ENCODE assay signal across 10 mouse cellular contexts in the genomic region with DNA sequence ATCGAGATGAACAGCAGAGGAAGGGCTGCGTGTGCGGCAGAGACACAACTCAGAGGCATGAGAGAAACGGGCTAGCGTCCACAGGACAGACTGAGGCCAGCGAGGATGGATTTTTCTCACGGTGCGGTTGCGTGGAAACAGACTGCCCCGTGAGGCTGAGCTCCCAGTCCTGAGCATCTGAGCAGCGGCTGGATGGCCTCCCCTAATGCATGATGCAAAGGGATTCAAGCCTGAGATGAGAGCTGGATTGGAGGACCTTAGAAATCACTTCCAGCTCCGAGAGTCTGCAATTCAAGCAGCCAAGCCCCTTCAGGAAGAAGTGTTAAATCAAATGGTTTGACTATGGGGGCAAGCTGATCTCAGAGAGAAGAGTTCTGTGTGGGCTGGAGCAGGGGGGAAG. TPM values are rescaled to one million over a fixed set of nuclear protein-coding genes. Genes with fewer than 3 reads are reported as not detected.
DNase-seq lines count a peak whose midpoint lies in the region; ATAC-seq and TF ChIP-seq lines count a peak whose summit lies in the region.
"Had no signal": no experiment of that assay in that cellular context is flagged by ENCODE, and none has a peak within 500 bp of the region (broad histone marks: within the 10 kb centered on the region; RNA-seq: fewer than 3 reads in every experiment).

No protein-coding gene starts in this region.

- ATAC-seq in hindbrain, embryonic 13.5 days (ENCODE audit: low FRiP score): no peak
- ATAC-seq in hindbrain, embryonic 11.5 days (ENCODE audit: low FRiP score): no peak
- ATAC-seq in embryonic facial prominence, embryonic 14.5 days (ENCODE audit: low read depth): no peak
- no peak for ATAC-seq in hindbrain, postnatal 0 days
- ATAC-seq in midbrain, postnatal 0 days (ENCODE audit: low FRiP score): no peak
- no peak for ATAC-seq in inflammation-experienced regulatory T-cells, adult 6 months

- peak overlapping the region; percentile 35; the same call in 1 of the 2 replicates for H3K27ac ChIP-seq in hindbrain, embryonic 13.5 days
- no peak overlapping the region for H3K27ac ChIP-seq in hindbrain, embryonic 11.5 days (ENCODE audit: low read depth, low read length)
- H3K27ac ChIP-seq in embryonic facial prominence, embryonic 14.5 days (replicated peaks; ENCODE audit: low read depth, low read length): no peak overlapping the region
- no peak overlapping the region for H3K27ac ChIP-seq in hindbrain, postnatal 0 days
- no peak overlapping the region for H3K27ac ChIP-seq in midbrain, postnatal 0 days (ENCODE audit: low read depth, low read length)
- no peak overlapping the region for H3K27ac ChIP-seq in gastrocnemius, adult 2 months

- TF ChIP-seq CTCF in hindbrain, postnatal 0 days (IDR thresholded peaks at IDR 0.05; ENCODE audit: low read depth): no peak
- no peak for TF ChIP-seq CTCF in midbrain, postnatal 0 days (IDR thresholded peaks at IDR 0.05)
- no peak for TF ChIP-seq CTCF in gastrocnemius, adult 2 months (IDR thresholded peaks at IDR 0.05)

- 82% methylated on average over 12 of the region's 12 CpGs for whole genome bisulfite sequencing in hindbrain, embryonic 13.5 days
- WGBS in hindbrain, embryonic 11.5 days: 85% methylated on average over 12 of the region's 12 CpGs
- 81% methylated on average over 12 of the region's 12 CpGs for WGBS in embryonic facial prominence, embryonic 14.5 days
- 74% methylated on average over 12 of the region's 12 CpGs for WGBS in hindbrain, postnatal 0 days
- WGBS in midbrain, postnatal 0 days: 68% methylated on average over 12 of the region's 12 CpGs

- H3K4me1 ChIP-seq in hindbrain, embryonic 13.5 days (replicated peaks): peaks cover 49% of the 10 kb centered on the region
- 0 out of 2 replicates have a peak, but pooled peaks cover 4% of the 10 kb centered on the region for H3K4me1 ChIP-seq in hindbrain, embryonic 11.5 days (replicated peaks; ENCODE audit: control insufficient read depth, insufficient read depth, low read length)
- H3K4me1 ChIP-seq in embryonic facial prominence, embryonic 14.5 days (ENCODE audit: control insufficient read depth, insufficient read depth, low read length): peaks cover 17% of the 10 kb centered on the region
- H3K4me1 ChIP-seq in hindbrain, postnatal 0 days (ENCODE audit: insufficient read depth, low read length): peaks cover 14% of the 10 kb centered on the region
- H3K4me1 ChIP-seq in midbrain, postnatal 0 days (ENCODE audit: insufficient read depth, low read length): peaks cover 17% of the 10 kb centered on the region

- no peaks in the 10 kb centered on the region for H3K27me3 ChIP-seq in hindbrain, embryonic 13.5 days
- H3K27me3 ChIP-seq in hindbrain, embryonic 11.5 days (ENCODE audit: control insufficient read depth, insufficient read depth, low read length): no peaks in the 10 kb centered on the region
- H3K27me3 ChIP-seq in embryonic facial prominence, embryonic 14.5 days (replicated peaks; ENCODE audit: control insufficient read depth, insufficient read depth, low read length): no peaks in the 10 kb centered on the region
- no peaks in the 10 kb centered on the region for H3K27me3 ChIP-seq in hindbrain, postnatal 0 days (ENCODE audit: insufficient read depth, low read length)
- H3K27me3 ChIP-seq in midbrain, postnatal 0 days (ENCODE audit: insufficient read depth, low read length): no peaks in the 10 kb centered on the region

- no peak overlapping the region for H3K4me3 ChIP-seq in hindbrain, embryonic 13.5 days
- no peak overlapping the region for H3K4me3 ChIP-seq in hindbrain, embryonic 11.5 days (ENCODE audit: low read depth, low read length)
- H3K4me3 ChIP-seq in embryonic facial prominence, embryonic 14.5 days (ENCODE audit: low read depth, low read length): no peak overlapping the region
- no peak overlapping the region for H3K4me3 ChIP-seq in hindbrain, postnatal 0 days (ENCODE audit: low read length)
- no peak overlapping the region for H3K4me3 ChIP-seq in midbrain, postnatal 0 days (ENCODE audit: low read depth, low read length)
- H3K4me3 ChIP-seq in gastrocnemius, adult 2 months: no peak overlapping the region

- no peak overlapping the region for H3K4me2 ChIP-seq in hindbrain, embryonic 13.5 days
- H3K4me2 ChIP-seq in hindbrain, embryonic 11.5 days (replicated peaks; ENCODE audit: low read depth, low read length): no peak overlapping the region
- 0 out of 2 replicates have a peak overlapping the region, but pooled peaks have one; percentile 15 for H3K4me2 ChIP-seq in embryonic facial prominence, embryonic 14.5 days (ENCODE audit: low read depth, low read length)
- H3K4me2 ChIP-seq in hindbrain, postnatal 0 days (ENCODE audit: low read depth, low read length): peak overlapping the region; percentile 33
- peak overlapping the region; percentile 2; the same call in 1 of the 2 replicates for H3K4me2 ChIP-seq in midbrain, postnatal 0 days (ENCODE audit: low read depth, low read length, poor library complexity, severe bottlenecking)

- H3K9ac ChIP-seq in hindbrain, embryonic 13.5 days: peak overlapping the region; percentile 61
- no peak overlapping the region for H3K9ac ChIP-seq in hindbrain, embryonic 11.5 days (ENCODE audit: low read depth, low read length)
- H3K9ac ChIP-seq in embryonic facial prominence, embryonic 14.5 days (ENCODE audit: low read depth, low read length): peak overlapping the region; percentile 25; the same call in 1 of the 2 replicates
- peak overlapping the region; percentile 22 for H3K9ac ChIP-seq in hindbrain, postnatal 0 days (replicated peaks; ENCODE audit: low read length)
- no peak overlapping the region for H3K9ac ChIP-seq in midbrain, postnatal 0 days (replicated peaks; ENCODE audit: low read length, poor library complexity, severe bottlenecking)

- DNase-seq in hindbrain, embryonic 11.5 days (ENCODE audit: low spot score): no peak
- no peak for DNase-seq in embryonic facial prominence, embryonic 14.5 days (ENCODE audit: low spot score)
- DNase-seq in hindbrain, postnatal 0 days (ENCODE audit: low spot score): no peak
- DNase-seq in midbrain, postnatal 0 days (ENCODE audit: low spot score): no peak
- DNase-seq in gastrocnemius, adult 2 months: no peak
- DNase-seq: heart, adult 18-20 months; kidney, postnatal 10 days; right cerebral cortex, postnatal 4 days had no signal

- peaks cover 24% of the 10 kb centered on the region for H3K36me3 ChIP-seq in hindbrain, embryonic 13.5 days
- no peaks in the 10 kb centered on the region for H3K36me3 ChIP-seq in hindbrain, embryonic 11.5 days (ENCODE audit: control insufficient read depth, insufficient read depth, low read length)
- peaks cover 22% of the 10 kb centered on the region; the same call in 1 of the 2 replicates for H3K36me3 ChIP-seq in embryonic facial prominence, embryonic 14.5 days (ENCODE audit: control insufficient read depth, insufficient read depth, low read length)
- 0 out of 2 replicates have a peak, but pooled peaks cover 12% of the 10 kb centered on the region for H3K36me3 ChIP-seq in hindbrain, postnatal 0 days (ENCODE audit: insufficient read depth, low read length)
- peaks cover 18% of the 10 kb centered on the region for H3K36me3 ChIP-seq in midbrain, postnatal 0 days (ENCODE audit: insufficient read depth, low read length)

- intact Hi-C loops in gastrocnemius, adult 2 months (cut with DNase I): loop anchor here (10.0 kb wide), 1 partner anchor 147 kb away; the partner anchor contains the start of gene Srf

- no peaks in the 10 kb centered on the region for H3K9me3 ChIP-seq in hindbrain, embryonic 13.5 days
- no peaks in the 10 kb centered on the region for H3K9me3 ChIP-seq in hindbrain, embryonic 11.5 days (ENCODE audit: control insufficient read depth, low read length)
- H3K9me3 ChIP-seq in embryonic facial prominence, embryonic 14.5 days (ENCODE audit: control insufficient read depth, low read length): no peaks in the 10 kb centered on the region
- H3K9me3 ChIP-seq in hindbrain, postnatal 0 days (ENCODE audit: low read length): no peaks in the 10 kb centered on the region
- no peaks in the 10 kb centered on the region for H3K9me3 ChIP-seq in midbrain, postnatal 0 days (ENCODE audit: low read length)

RNA-seq across cellular contexts. Expression of gene Ppp2r5d, which starts 3.4 kb away (rescaled TPM):
- polyA plus RNA-seq in hindbrain, embryonic 13.5 days (2015; fragmentation: Nextera tagmentation; extraction: Ambion mirVana): 78.2 and 79.7 TPM in 2 replicates
- polyA plus RNA-seq in hindbrain, embryonic 11.5 days (2014; fragmentation: Nextera tagmentation; extraction: Ambion mirVana): 89.4 and 103 TPM in 2 replicates
- polyA plus RNA-seq in embryonic facial prominence, embryonic 14.5 days (2014; fragmentation: Nextera tagmentation; extraction: Ambion mirVana): 79.5 and 87.5 TPM in 2 replicates
- 103 and 129 TPM in 2 replicates for total RNA-seq in hindbrain, postnatal 0 days (2014; rRNA removed)
- 79.4 and 89.6 TPM in 2 replicates for polyA plus RNA-seq in hindbrain, postnatal 0 days (2015; fragmentation: Nextera tagmentation; extraction: Ambion mirVana)
- total RNA-seq in midbrain, postnatal 0 days (2014; rRNA removed): 118 and 128 TPM in 2 replicates
- polyA plus RNA-seq in midbrain, postnatal 0 days (2015; fragmentation: Nextera tagmentation; extraction: Ambion mirVana): 94.1 and 103 TPM in 2 replicates
- 10 to 100 TPM; 23.2 to 25.5 (median 23.5) TPM for polyA plus RNA-seq in inflammation-experienced regulatory T-cells, adult 6 months (2017; shearing (Covaris generic))
- 10 to 100 TPM; 30.0 to 33.1 TPM for total RNA-seq in gastrocnemius, adult 2 months (2021)

RNA-seq across cellular contexts. Expression of gene Pex6, which starts 9.8 kb away (rescaled TPM):
- 24.4 and 24.7 TPM in 2 replicates for polyA plus RNA-seq in hindbrain, embryonic 13.5 days (2015; fragmentation: Nextera tagmentation; extraction: Ambion mirVana)
- 12.5 and 14.6 TPM in 2 replicates for polyA plus RNA-seq in hindbrain, embryonic 11.5 days (2014; fragmentation: Nextera tagmentation; extraction: Ambion mirVana)
- polyA plus RNA-seq in embryonic facial prominence, embryonic 14.5 days (2014; fragmentation: Nextera tagmentation; extraction: Ambion mirVana): 22.2 and 26.7 TPM in 2 replicates
- 41.7 and 51.5 TPM in 2 replicates for total RNA-seq in hindbrain, postnatal 0 days (2014; rRNA removed)
- 18.1 and 18.8 TPM in 2 replicates for polyA plus RNA-seq in hindbrain, postnatal 0 days (2015; fragmentation: Nextera tagmentation; extraction: Ambion mirVana)
- total RNA-seq in midbrain, postnatal 0 days (2014; rRNA removed): 37.8 and 38.5 TPM in 2 replicates
- polyA plus RNA-seq in midbrain, postnatal 0 days (2015; fragmentation: Nextera tagmentation; extraction: Ambion mirVana): 17.6 and 18.3 TPM in 2 replicates
- polyA plus RNA-seq in inflammation-experienced regulatory T-cells, adult 6 months (2017; shearing (Covaris generic)): 1 to 10 TPM; 3.1 to 4.8 (median 4.6) TPM
- total RNA-seq in gastrocnemius, adult 2 months (2021): 10 to 100 TPM; 13.4 to 21.8 TPM

RNA-seq across cellular contexts. Expression of gene Klhdc3, which starts 20.8 kb away (rescaled TPM):
- 162 and 164 TPM in 2 replicates for polyA plus RNA-seq in hindbrain, embryonic 13.5 days (2015; fragmentation: Nextera tagmentation; extraction: Ambion mirVana)
- polyA plus RNA-seq in hindbrain, embryonic 11.5 days (2014; fragmentation: Nextera tagmentation; extraction: Ambion mirVana): 101 and 122 TPM in 2 replicates
- polyA plus RNA-seq in embryonic facial prominence, embryonic 14.5 days (2014; fragmentation: Nextera tagmentation; extraction: Ambion mirVana): 113 and 133 TPM in 2 replicates
- total RNA-seq in hindbrain, postnatal 0 days (2014; rRNA removed): 91.5 and 98.3 TPM in 2 replicates
- polyA plus RNA-seq in hindbrain, postnatal 0 days (2015; fragmentation: Nextera tagmentation; extraction: Ambion mirVana): 172 and 179 TPM in 2 replicates
- 98.7 and 99.7 TPM in 2 replicates for total RNA-seq in midbrain, postnatal 0 days (2014; rRNA removed)
- 185 and 192 TPM in 2 replicates for polyA plus RNA-seq in midbrain, postnatal 0 days (2015; fragmentation: Nextera tagmentation; extraction: Ambion mirVana)
- 10 to 100 TPM; 20.7 to 22.4 (median 21.7) TPM for polyA plus RNA-seq in inflammation-experienced regulatory T-cells, adult 6 months (2017; shearing (Covaris generic))
- total RNA-seq in gastrocnemius, adult 2 months (2021): 100 to 1,000 TPM in 1 of 2 experiments, 10 to 100 TPM in 1; 83.0 to 108 TPM

RNA-seq across cellular contexts. Expression of gene Mea1, which starts 22.9 kb away (rescaled TPM):
- 257 and 261 TPM in 2 replicates for polyA plus RNA-seq in hindbrain, embryonic 13.5 days (2015; fragmentation: Nextera tagmentation; extraction: Ambion mirVana)
- polyA plus RNA-seq in hindbrain, embryonic 11.5 days (2014; fragmentation: Nextera tagmentation; extraction: Ambion mirVana): 192 and 201 TPM in 2 replicates
- polyA plus RNA-seq in embryonic facial prominence, embryonic 14.5 days (2014; fragmentation: Nextera tagmentation; extraction: Ambion mirVana): 132 and 143 TPM in 2 replicates
- total RNA-seq in hindbrain, postnatal 0 days (2014; rRNA removed): 135 and 146 TPM in 2 replicates
- polyA plus RNA-seq in hindbrain, postnatal 0 days (2015; fragmentation: Nextera tagmentation; extraction: Ambion mirVana): 312 and 325 TPM in 2 replicates
- total RNA-seq in midbrain, postnatal 0 days (2014; rRNA removed): 130 and 171 TPM in 2 replicates
- 314 and 362 TPM in 2 replicates for polyA plus RNA-seq in midbrain, postnatal 0 days (2015; fragmentation: Nextera tagmentation; extraction: Ambion mirVana)
- polyA plus RNA-seq in inflammation-experienced regulatory T-cells, adult 6 months (2017; shearing (Covaris generic)): 100 to 1,000 TPM; 162 to 181 (median 163) TPM
- 10 to 100 TPM; 34.6 to 49.1 TPM for total RNA-seq in gastrocnemius, adult 2 months (2021)

RNA-seq across cellular contexts. Expression of gene Rrp36, which starts 27.3 kb away (rescaled TPM):
- polyA plus RNA-seq in hindbrain, embryonic 13.5 days (2015; fragmentation: Nextera tagmentation; extraction: Ambion mirVana): 52.3 and 56.2 TPM in 2 replicates
- polyA plus RNA-seq in hindbrain, embryonic 11.5 days (2014; fragmentation: Nextera tagmentation; extraction: Ambion mirVana): 57.9 and 58.4 TPM in 2 replicates
- 34.5 and 41.9 TPM in 2 replicates for polyA plus RNA-seq in embryonic facial prominence, embryonic 14.5 days (2014; fragmentation: Nextera tagmentation; extraction: Ambion mirVana)
- 26.6 and 32.7 TPM in 2 replicates for total RNA-seq in hindbrain, postnatal 0 days (2014; rRNA removed)
- 56.5 and 59.1 TPM in 2 replicates for polyA plus RNA-seq in hindbrain, postnatal 0 days (2015; fragmentation: Nextera tagmentation; extraction: Ambion mirVana)
- 26.9 and 27.6 TPM in 2 replicates for total RNA-seq in midbrain, postnatal 0 days (2014; rRNA removed)
- 47.1 and 52.2 TPM in 2 replicates for polyA plus RNA-seq in midbrain, postnatal 0 days (2015; fragmentation: Nextera tagmentation; extraction: Ambion mirVana)
- polyA plus RNA-seq in inflammation-experienced regulatory T-cells, adult 6 months (2017; shearing (Covaris generic)): 10 to 100 TPM; 47.3 to 50.7 (median 47.7) TPM
- 10 to 100 TPM in 1 of 2 experiments, 1 to 10 TPM in 1; 7.9 to 12.6 TPM for total RNA-seq in gastrocnemius, adult 2 months (2021)

Comparison
In these comparisons a context has a peak if more than half of its experiments do, and no peak if none do; other contexts are left out.
1. H3K4me2 ChIP-seq: peak in embryonic facial prominence, embryonic 14.5 days (single experiment), hindbrain, postnatal 0 days (single experiment) and midbrain, postnatal 0 days (single experiment); none in hindbrain, embryonic 13.5 days (single experiment) and hindbrain, embryonic 11.5 days (single experiment).
2. H3K9ac ChIP-seq: peak in hindbrain, embryonic 13.5 days (single experiment), embryonic facial prominence, embryonic 14.5 days (single experiment) and hindbrain, postnatal 0 days (single experiment); none in hindbrain, embryonic 11.5 days (single experiment) and midbrain, postnatal 0 days (single experiment).